Mouse (Mus musculus) forebrain, embryonic 16.5 days (tissue): ENCODE results near the gene Sstr3. TPM values are rescaled to one million over a fixed set of nuclear protein-coding genes. Genes with fewer than 3 reads are reported as not detected.

ENCODE experiments used
- ATAC-seq: fragments of 200-750 bp; cut with Nextera tagmentation; 2 replicates; pipeline ENCODE4 v1.8.0; 2017; ENCODE audit warnings: mild to moderate bottlenecking, moderate library complexity
- H3K27ac ChIP-seq: fragments of 300-500 bp; sonication (generic); 2 replicates; pipeline ENCODE4 v1.5.1; 2014; ENCODE audit warnings: low read length, control low read depth
- H3K27me3 ChIP-seq: fragments of 300-500 bp; sonication (generic); replicated peaks from 2 replicates; pipeline ENCODE4 v1.6.1; 2014; ENCODE audit warnings: low read length; ENCODE audit not compliant: control insufficient read depth, insufficient read depth
- H3K36me3 ChIP-seq: fragments of 300-500 bp; sonication (generic); 2 replicates; pipeline ENCODE4 v1.6.1; 2014; ENCODE audit not compliant: control insufficient read depth, insufficient read depth
- H3K4me1 ChIP-seq: fragments of 300-500 bp; sonication (generic); replicated peaks from 2 replicates; pipeline ENCODE4 v1.6.1; 2014; ENCODE audit warnings: low read length; ENCODE audit not compliant: control insufficient read depth, insufficient read depth
- H3K4me2 ChIP-seq: fragments of 300-500 bp; sonication (generic); 2 replicates; pipeline ENCODE4 v1.6.1; 2014; ENCODE audit warnings: mild to moderate bottlenecking, low read length, control low read depth
- H3K4me3 ChIP-seq: fragments of 300-500 bp; sonication (generic); replicated peaks from 2 replicates; pipeline ENCODE4 v1.5.1; 2014; ENCODE audit warnings: mild to moderate bottlenecking, low read length, control low read depth
- H3K9ac ChIP-seq: fragments of 300-500 bp; sonication (generic); replicated peaks from 2 replicates; pipeline ENCODE4 v1.6.1; 2014; ENCODE audit warnings: low read depth, low read length, control low read depth
- H3K9me3 ChIP-seq: fragments of 300-500 bp; sonication (generic); 2 replicates; pipeline ENCODE4 v1.6.1; 2016; ENCODE audit warnings: low read length; ENCODE audit not compliant: control insufficient read depth
- WGBS: fragments of 180-500 bp; shearing (Covaris S2); extraction: QIAGEN DNeasy Blood & Tissue Kit; methylation state at CpG from one replicate; pipeline ENCODE4 v1.1.7; 2014; 5-methylcytosine and 5-hydroxymethylcytosine counted together
- polyA plus RNA-seq: library from polyadenylated mRNA; unstranded; fragments of >200 nt; fragmentation: Nextera tagmentation; extraction: Ambion mirVana; gene quantifications from 2 replicates; pipeline ENCODE4 v1.2.1, GENCODE M21; 2015

The Sstr3 gene
- 1.1 and 1.8 TPM in 2 replicates for polyA plus RNA-seq

DNA sequence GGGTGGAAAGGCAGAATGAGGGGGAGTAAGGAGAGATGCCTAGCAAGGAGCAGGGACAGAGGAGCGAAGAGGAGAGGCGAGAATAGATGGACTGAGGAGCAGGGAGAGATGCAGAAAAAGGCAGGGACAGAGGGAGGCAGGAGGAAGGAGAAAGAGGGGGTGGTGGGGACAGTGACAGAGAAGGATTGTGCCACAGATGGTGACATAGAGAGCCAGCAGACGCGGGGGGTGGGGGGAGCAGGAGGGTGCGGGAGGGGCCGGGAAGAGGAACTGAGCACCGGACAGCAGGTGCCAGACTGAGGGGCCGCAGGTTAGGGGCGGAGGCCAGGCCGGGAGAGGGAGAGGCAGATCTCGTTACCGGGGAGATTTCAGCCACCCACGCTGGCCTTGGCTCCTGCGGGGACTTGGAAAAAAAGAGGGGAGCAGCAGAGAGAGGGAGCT lies at the start of gene Sstr3:
Gene Sstr3, minus strand, starts transcription at position 125 of the 441 bp plus-strand sequence.
- Histone ChIP-seq H3K27ac (peak within 1 kb of the TSS; percentile 43), H3K36me3 (no peaks in the 10 kb centered on the region), H3K9me3 (no peaks in the 10 kb centered on the region), H3K4me1 (peaks cover 41% of the 10 kb centered on the region), H3K27me3 (no peaks in the 10 kb centered on the region), H3K9ac (peak within 1 kb of the TSS; percentile 37), H3K4me2 (peak within 1 kb of the TSS; percentile 43), H3K4me3 (peak within 1 kb of the TSS; percentile 18)
- no peak for ATAC-seq
- WGBS: 10% methylated on average over 12 of the region's 14 CpGs

DNA sequence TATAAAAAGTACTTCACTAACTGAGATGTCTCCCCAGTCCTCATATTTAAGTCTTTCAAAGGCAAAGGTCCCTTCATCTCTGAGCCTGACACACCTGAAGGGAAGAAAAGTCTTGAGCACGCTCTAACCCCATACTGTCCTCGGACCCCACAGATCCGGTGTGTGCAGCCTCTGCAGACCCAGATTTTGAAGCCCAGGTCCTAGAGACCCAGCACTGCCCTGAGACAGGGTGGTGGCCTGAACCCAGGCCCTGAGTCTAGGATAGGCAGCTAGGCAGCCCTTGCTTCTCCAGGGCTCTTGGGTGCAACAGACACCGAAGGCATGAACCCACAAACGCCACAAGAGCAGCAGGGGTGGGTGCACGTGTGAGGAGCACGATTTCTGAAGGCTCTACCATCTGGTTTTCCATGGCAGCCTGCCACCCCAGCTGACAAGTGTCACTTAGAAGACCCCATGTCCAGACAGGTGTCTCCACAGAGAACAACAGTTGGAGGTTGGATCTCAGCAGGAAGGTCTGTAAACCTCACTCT lies 49.5 kb upstream of the Sstr3 start:
- H3K4me1 ChIP-seq: no peaks in the 10 kb centered on the region
- no peak for ATAC-seq
- H3K4me3 ChIP-seq: no peak overlapping the region
- no peaks in the 10 kb centered on the region for H3K36me3 ChIP-seq
- H3K9me3 ChIP-seq: no peaks in the 10 kb centered on the region
- H3K27ac ChIP-seq: no peak overlapping the region
- H3K9ac ChIP-seq: no peak overlapping the region
- WGBS: 82% methylated on average over 7 of the region's 7 CpGs
- no peak overlapping the region for H3K4me2 ChIP-seq
- no peaks in the 10 kb centered on the region for H3K27me3 ChIP-seq

DNA sequence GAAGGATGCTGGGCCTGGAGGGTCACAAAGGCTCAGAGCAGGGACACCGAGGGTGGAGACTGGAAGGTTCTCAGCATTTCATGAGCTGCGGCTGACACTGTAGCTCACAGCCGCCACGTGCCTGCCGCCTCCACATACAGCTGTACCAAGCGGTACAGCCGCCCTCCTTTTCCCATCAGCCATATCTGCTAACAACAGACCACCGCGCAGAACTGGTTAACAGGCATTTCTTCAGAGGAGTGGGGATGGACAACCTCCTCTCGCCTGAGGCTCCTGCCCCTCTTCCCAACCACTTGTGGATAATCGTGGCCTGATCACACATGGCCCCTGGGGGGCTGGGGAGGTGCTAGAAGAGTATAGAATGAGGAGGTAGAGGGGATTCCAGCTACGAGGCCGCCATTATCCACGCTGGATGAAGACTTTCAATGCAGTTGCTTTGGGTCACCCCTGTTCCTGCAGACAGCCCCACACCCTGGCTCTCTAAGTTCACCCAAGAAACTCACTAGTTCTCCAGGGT lies 48.0 kb upstream of the Sstr3 start:
- 71% methylated on average over 14 of the region's 14 CpGs for WGBS
- Histone ChIP-seq H3K9ac (no peak overlapping the region), H3K27ac (no peak overlapping the region), H3K9me3 (no peaks in the 10 kb centered on the region), H3K4me2 (no peak overlapping the region), H3K27me3 (no peaks in the 10 kb centered on the region), H3K4me3 (no peak overlapping the region), H3K36me3 (no peaks in the 10 kb centered on the region), H3K4me1 (peaks cover 1% of the 10 kb centered on the region)
- ATAC-seq: no peak

DNA sequence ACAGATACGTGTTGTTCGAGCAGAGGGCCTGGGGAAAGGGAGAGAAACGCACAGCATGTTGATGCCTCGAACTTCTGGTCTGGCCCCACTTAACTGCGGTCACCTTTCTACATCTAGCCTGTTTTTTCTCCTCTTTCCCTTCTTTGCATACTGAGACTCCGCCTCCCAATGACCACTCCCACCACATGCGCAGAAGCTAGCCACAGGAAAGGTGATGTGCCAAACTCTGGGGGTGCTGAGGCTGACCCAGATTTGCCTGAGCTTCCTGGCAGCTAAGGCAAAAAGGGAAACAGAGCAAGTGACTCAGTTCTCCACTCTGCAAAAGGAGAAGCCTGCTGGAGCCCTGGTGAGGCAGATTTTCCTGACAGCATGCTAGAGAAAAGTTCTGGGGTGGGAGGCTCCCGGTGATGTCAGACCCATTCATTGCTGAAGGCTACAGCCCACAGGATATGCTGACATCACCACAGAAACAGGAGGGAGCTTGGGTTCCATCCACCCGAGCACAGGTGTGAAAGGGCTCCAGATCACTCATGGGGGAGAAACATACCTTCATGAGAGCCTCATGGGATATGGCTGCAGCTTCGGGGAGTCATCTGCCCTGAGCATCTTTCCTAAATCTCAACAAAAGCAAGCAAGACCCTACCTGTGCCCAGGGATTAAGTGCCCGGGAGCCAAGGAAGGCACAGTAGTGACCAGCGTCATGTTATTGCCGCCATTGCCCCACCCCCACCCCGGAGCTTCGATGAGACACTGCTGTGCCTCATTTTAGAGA lies 47.4 kb upstream of the Sstr3 start:
- no peaks in the 10 kb centered on the region for H3K27me3 ChIP-seq
- H3K36me3 ChIP-seq: no peaks in the 10 kb centered on the region
- WGBS: 77% methylated on average over 15 of the region's 15 CpGs
- H3K27ac ChIP-seq: no peak overlapping the region
- H3K9ac ChIP-seq: no peak overlapping the region
- no peaks in the 10 kb centered on the region for H3K9me3 ChIP-seq
- H3K4me1 ChIP-seq: peaks cover 3% of the 10 kb centered on the region
- H3K4me2 ChIP-seq: no peak overlapping the region
- no peak overlapping the region for H3K4me3 ChIP-seq
- no peak for ATAC-seq

GRCm38 (mm10) chr15:78590785-78591184 lies 46.3 kb upstream of the Sstr3 start:
- ATAC-seq: no peak
- H3K9ac ChIP-seq: no peak overlapping the region
- WGBS: 85% methylated on average over 6 of the region's 6 CpGs
- peaks cover 3% of the 10 kb centered on the region for H3K4me1 ChIP-seq
- no peak overlapping the region for H3K4me3 ChIP-seq
- no peaks in the 10 kb centered on the region for H3K9me3 ChIP-seq
- H3K4me2 ChIP-seq: no peak overlapping the region
- no peak overlapping the region for H3K27ac ChIP-seq
- no peaks in the 10 kb centered on the region for H3K27me3 ChIP-seq
- no peaks in the 10 kb centered on the region for H3K36me3 ChIP-seq

DNA sequence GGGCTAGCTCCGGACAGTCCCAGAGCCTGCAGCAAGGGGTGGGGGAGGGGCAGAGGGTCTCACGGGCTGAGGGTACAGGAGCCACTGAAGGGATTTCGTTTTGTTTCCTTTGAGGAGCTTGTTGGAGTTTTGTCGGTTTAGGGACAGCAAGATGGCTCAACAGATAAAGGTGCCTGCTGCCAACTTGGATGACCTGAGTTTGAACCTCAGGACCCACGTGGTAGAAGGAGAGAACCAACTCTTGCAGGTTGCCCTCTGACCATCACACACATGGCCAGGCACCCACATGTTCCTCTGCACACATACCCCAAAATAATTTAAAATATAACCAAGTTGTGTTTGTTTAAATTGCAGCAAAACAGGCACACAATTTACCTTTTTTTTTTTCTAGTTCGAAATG lies 45.5 kb upstream of the Sstr3 start:
- Histone ChIP-seq H3K9me3 (no peaks in the 10 kb centered on the region; the same call in 1 of the 2 replicates), H3K27me3 (no peaks in the 10 kb centered on the region), H3K9ac (no peak overlapping the region), H3K4me1 (peaks cover 3% of the 10 kb centered on the region), H3K4me3 (no peak overlapping the region), H3K4me2 (no peak overlapping the region), H3K36me3 (no peaks in the 10 kb centered on the region), H3K27ac (no peak overlapping the region)
- ATAC-seq: no peak
- 78% methylated on average over 6 of the region's 6 CpGs for WGBS

DNA sequence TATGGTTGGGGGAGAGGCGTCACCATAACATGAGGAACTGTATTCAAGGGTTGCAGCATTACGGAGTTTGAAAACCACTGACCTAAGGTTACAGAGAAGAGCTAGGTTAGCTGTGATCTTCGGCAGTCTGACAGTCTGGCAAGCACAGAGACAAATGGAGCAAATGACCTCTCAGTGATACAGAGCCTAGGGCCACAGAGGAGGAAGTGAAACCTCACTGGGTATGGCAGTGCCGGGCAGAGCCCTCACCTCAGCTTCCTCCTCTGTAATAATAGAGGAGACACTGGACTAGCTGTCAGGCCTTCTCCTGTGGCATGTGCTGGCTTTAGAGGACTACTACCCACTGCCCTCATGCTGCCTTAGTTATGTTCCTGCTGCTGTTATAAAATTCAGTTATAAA lies 44.4 kb upstream of the Sstr3 start:
- no peak for ATAC-seq
- Histone ChIP-seq H3K36me3 (no peaks in the 10 kb centered on the region), H3K4me1 (peaks cover 3% of the 10 kb centered on the region), H3K4me3 (no peak overlapping the region), H3K4me2 (no peak overlapping the region), H3K27me3 (no peaks in the 10 kb centered on the region), H3K9ac (no peak overlapping the region), H3K27ac (no peak overlapping the region), H3K9me3 (peaks cover 4% of the 10 kb centered on the region; the same call in 1 of the 2 replicates)
- 80% methylated on average over 4 of the region's 4 CpGs for WGBS

DNA sequence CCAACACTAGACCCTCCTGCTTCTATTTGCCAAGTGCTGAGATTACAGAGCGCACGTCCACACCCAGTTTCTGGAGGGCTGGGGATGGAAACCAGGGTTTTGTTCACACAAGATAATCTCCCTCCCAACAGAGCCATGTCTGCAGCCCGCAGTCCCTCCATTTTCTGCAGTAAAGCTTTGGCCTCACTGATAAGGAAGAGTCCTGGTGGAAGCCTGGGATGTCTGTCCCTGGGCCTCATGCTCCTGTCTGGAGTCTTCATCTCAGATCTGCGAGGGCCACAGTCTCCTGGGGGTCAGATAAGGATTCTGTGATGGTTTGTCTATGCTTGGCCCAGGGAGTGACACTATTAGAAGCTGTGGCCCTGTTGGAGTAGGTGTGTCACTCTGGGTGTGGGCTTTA lies 43.6 kb upstream of the Sstr3 start:
- no peaks in the 10 kb centered on the region for H3K27me3 ChIP-seq
- H3K27ac ChIP-seq: no peak overlapping the region
- no peak overlapping the region for H3K4me3 ChIP-seq
- H3K4me1 ChIP-seq: peaks cover 3% of the 10 kb centered on the region
- peaks cover 4% of the 10 kb centered on the region; the same call in 1 of the 2 replicates for H3K9me3 ChIP-seq
- no peak for ATAC-seq
- WGBS: 82% methylated on average over 4 of the region's 4 CpGs
- no peaks in the 10 kb centered on the region for H3K36me3 ChIP-seq
- H3K9ac ChIP-seq: no peak overlapping the region
- no peak overlapping the region for H3K4me2 ChIP-seq

DNA sequence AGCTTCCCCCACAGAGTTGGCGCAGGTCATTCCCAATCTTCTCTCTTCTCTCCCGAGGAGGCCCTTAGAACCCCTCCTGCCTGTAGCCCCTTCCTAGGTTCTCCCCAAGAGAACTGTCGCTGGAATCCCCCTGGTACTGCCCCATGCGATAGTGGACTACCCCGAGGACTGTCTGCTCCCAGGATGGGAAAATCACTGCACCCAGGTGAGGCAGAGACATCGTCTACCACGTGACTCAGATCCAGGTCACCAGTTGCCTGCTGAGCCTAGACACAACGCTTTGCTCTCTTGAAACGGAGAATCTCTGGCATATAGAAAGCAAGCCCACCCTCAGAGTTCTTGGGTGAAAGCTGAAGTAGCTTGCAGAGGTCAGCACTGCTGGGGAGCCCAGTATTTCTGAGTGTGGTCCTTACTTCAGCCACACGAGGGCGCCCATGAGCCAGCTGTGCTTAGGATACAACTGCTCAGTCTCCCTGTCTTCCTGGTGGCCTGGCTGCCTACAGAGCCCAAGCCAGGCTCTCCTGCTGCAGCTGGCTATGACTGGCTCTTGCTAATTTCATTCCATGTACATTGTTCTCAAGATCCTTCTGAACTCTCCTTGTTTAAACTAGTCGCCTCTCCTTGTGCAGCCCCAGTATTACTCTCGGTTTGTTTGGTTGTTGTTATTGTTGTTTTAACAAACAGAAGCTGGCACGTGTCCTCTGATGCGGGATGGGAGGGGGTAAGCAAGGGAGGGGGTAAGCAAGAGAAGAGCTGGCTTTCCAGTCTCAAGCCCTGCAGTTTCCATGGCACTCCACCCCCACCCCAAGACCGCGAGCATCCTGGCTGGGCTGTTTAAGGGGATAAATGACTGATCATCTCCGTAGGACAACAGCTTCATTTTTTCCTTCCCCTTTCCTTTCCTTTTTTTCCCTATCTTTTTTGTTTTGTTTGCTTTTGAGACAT lies 42.8 kb upstream of the Sstr3 start:
- no peaks in the 10 kb centered on the region for H3K36me3 ChIP-seq
- H3K4me1 ChIP-seq: peaks cover 3% of the 10 kb centered on the region
- WGBS: 50% methylated on average over 18 of the region's 18 CpGs
- H3K27me3 ChIP-seq: no peaks in the 10 kb centered on the region
- no peak overlapping the region for H3K9ac ChIP-seq
- H3K4me3 ChIP-seq: no peak overlapping the region
- H3K27ac ChIP-seq: 0 out of 2 replicates have a peak overlapping the region, but pooled peaks have one; percentile 15
- H3K9me3 ChIP-seq: peaks cover 4% of the 10 kb centered on the region; the same call in 1 of the 2 replicates
- ATAC-seq: peak; percentile 90
- no peak overlapping the region for H3K4me2 ChIP-seq
